Mouse (Mus musculus) heart, embryonic 14.5 days (tissue): ENCODE measurements around the gene 0610040J01Rik. TPM values are rescaled to one million over a fixed set of nuclear protein-coding genes. Genes with fewer than 3 reads are reported as not detected.

ENCODE experiments used
- ATAC-seq: fragments of 200-750 bp; cut with Nextera tagmentation; 2 replicates; pipeline ENCODE4 v1.8.0; 2017; ENCODE audit warnings: low read depth, moderate TSS enrichment; ENCODE audit not compliant: insufficient number of reproducible peaks, insufficient read depth, low FRiP score
- H3K27ac ChIP-seq, 2 experiments: fragments of 200-500 bp in 1 of 2; fragments of 300-500 bp in 1 of 2; sonication (generic) in 1 of 2; replicated peaks in 1 of 2; 2 replicates each; pipeline ENCODE4 v1.5.1; 2012 to 2014; ENCODE audit warnings: low read depth in 2 of 2, low read length in 2 of 2, control low read depth in 1 of 2, mild to moderate bottlenecking in 1 of 2, mixed read lengths in 1 of 2; ENCODE audit not compliant: control insufficient read depth in 1 of 2, insufficient read depth in 1 of 2
- H3K27me3 ChIP-seq: fragments of 300-500 bp; sonication (generic); 2 replicates; pipeline ENCODE4 v1.6.1; 2014; ENCODE audit warnings: mild to moderate bottlenecking, low read length, control low read depth; ENCODE audit not compliant: control insufficient read depth, insufficient read depth
- H3K36me3 ChIP-seq: fragments of 300-500 bp; sonication (generic); 2 replicates; pipeline ENCODE4 v1.6.1; 2014; ENCODE audit warnings: mild to moderate bottlenecking, control low read depth, low read length, mixed read lengths; ENCODE audit not compliant: control insufficient read depth, insufficient read depth
- H3K4me1 ChIP-seq, 2 experiments: fragments of 200-500 bp in 1 of 2; fragments of 300-500 bp in 1 of 2; sonication (generic) in 1 of 2; 2 replicates each; pipeline ENCODE4 v1.6.1; 2012 to 2014; ENCODE audit warnings: low read length in 2 of 2, control low read depth in 1 of 2, mixed read lengths in 1 of 2; ENCODE audit not compliant: control insufficient read depth in 2 of 2, insufficient read depth in 2 of 2
- H3K4me2 ChIP-seq: fragments of 300-500 bp; sonication (generic); 2 replicates; pipeline ENCODE4 v1.6.1; 2014; ENCODE audit warnings: mild to moderate bottlenecking, low read length
- H3K4me3 ChIP-seq, 2 experiments: fragments of 200-500 bp in 1 of 2; fragments of 300-500 bp in 1 of 2; sonication (generic) in 1 of 2; 2 replicates each; pipeline ENCODE4 v1.5.1; 2012 to 2014; ENCODE audit warnings: low read length in 2 of 2, mild to moderate bottlenecking in 2 of 2, control low read depth in 1 of 2, low read depth in 1 of 2, moderate library complexity in 1 of 2; ENCODE audit not compliant: control insufficient read depth in 1 of 2, insufficient read depth in 1 of 2
- H3K9ac ChIP-seq: fragments of 300-500 bp; sonication (generic); 2 replicates; pipeline ENCODE4 v1.6.1; 2014; ENCODE audit warnings: mild to moderate bottlenecking, low read length
- H3K9me3 ChIP-seq: fragments of 300-500 bp; sonication (generic); 2 replicates; pipeline ENCODE4 v1.6.1; 2016; ENCODE audit warnings: low read length, control low read depth; ENCODE audit not compliant: control insufficient read depth
- WGBS: fragments of 180-500 bp; shearing (Covaris S2); extraction: QIAGEN DNeasy Blood & Tissue Kit; methylation state at CpG from one replicate; pipeline ENCODE4 v1.1.7; 2014; 5-methylcytosine and 5-hydroxymethylcytosine counted together
- polyA plus RNA-seq: library from polyadenylated mRNA; unstranded; fragments of >200 nt; fragmentation: Nextera tagmentation; extraction: Ambion mirVana; gene quantifications from 2 replicates; pipeline ENCODE4 v1.2.1, GENCODE M21; 2014

0610040J01Rik gene
- polyA plus RNA-seq, 1 experiment from 2014 or later = 0.63 TPM

DNA sequence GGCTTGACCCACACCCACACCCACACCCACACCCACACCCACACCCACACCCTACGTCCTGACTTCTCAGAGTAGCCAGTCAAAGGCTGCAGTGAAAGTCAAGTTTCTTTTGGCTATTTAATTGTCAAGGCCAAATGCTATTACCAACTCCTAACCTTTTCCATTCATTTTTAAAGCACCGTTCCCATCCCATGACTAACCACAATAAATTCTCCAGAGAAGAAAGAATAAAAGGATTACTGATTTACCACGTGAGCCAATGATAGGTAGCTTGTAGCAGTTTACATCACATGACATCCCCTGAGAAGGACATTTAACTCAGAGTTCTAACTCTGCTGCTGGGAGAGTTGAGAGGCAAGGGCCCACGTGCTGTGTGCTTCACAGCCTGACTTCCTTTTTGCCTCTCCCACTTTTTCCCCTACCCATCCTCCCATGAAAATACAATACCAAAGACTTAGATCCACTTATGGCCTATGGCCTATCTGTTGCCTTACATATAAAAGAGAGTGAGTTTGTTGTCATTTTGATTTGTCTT lies 118.7 kb downstream of the 0610040J01Rik start:
- Histone ChIP-seq H3K27me3 (no peaks in the 10 kb centered on the region), H3K27ac (no peak overlapping the region), H3K4me1 (peaks cover 5 to 7% of the 10 kb centered on the region in 2 experiments; a peak in 3 of 4 replicates), H3K9ac (no peak overlapping the region), H3K4me2 (no peak overlapping the region), H3K4me3 (no peak overlapping the region), H3K36me3 (peaks cover 8% of the 10 kb centered on the region), H3K9me3 (peaks cover 10% of the 10 kb centered on the region; the same call in 1 of the 2 replicates)
- WGBS = 71% methylated on average over 4 of the region's 4 CpGs
- ATAC-seq = no peak

DNA sequence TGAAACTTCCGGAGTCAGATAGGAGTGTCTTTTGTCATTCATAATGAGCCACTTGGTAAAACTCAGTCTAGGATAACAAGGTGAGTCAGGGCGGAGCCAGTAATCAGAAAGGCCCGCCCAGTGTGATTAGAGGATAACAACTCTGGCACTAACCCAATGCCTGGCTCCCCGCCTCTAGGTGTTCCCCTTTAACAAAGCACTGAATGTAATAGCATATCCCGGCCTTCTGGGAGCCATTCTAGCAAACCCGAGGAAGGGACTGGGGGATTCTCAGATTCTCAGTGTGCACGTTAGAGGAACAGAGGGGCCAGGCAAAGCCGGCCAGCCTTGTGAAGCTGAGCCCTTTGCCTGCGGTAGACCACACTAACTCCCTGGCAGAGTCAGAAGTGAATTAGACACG lies 120.7 kb downstream of the 0610040J01Rik start:
- no peaks in the 10 kb centered on the region for H3K27me3 ChIP-seq
- H3K4me1 ChIP-seq = peaks cover 5 to 7% of the 10 kb centered on the region in 2 experiments; a peak in 3 of 4 replicates
- WGBS = 29% methylated on average over 10 of the region's 10 CpGs
- no peak overlapping the region for H3K9ac ChIP-seq
- 0 out of 2 replicates have a peak, but pooled peaks cover 4% of the 10 kb centered on the region for H3K9me3 ChIP-seq
- H3K4me3 ChIP-seq = no peak overlapping the region
- ATAC-seq = no peak
- H3K27ac ChIP-seq = no peak overlapping the region
- H3K36me3 ChIP-seq = peaks cover 3% of the 10 kb centered on the region; the same call in 1 of the 2 replicates
- H3K4me2 ChIP-seq = no peak overlapping the region

DNA sequence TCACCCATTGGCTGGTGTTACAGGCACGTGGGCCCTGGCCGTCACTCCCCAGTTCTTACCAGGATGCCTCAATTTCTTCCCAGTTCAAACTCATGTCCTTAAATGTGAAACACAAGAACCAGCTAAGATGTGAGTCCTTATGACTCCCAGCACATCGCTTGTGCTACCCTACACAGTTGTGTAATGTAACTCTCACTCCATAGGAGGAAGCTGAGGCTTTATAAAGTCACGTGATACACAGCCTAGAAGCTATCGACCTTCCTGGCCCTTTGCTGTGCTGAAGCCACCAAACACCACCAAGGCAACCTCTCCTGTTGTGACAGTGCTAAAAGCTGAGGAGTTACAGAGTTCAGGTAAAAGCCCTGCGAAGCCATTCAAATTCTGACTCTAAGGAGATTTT lies 123.4 kb downstream of the 0610040J01Rik start:
- H3K27ac ChIP-seq = no peak overlapping the region
- 80% methylated on average over 6 of the region's 6 CpGs for WGBS
- no peaks in the 10 kb centered on the region for H3K27me3 ChIP-seq
- no peaks in the 10 kb centered on the region for H3K36me3 ChIP-seq
- H3K4me3 ChIP-seq = no peak overlapping the region
- H3K9ac ChIP-seq = no peak overlapping the region
- no peak for ATAC-seq
- H3K4me1 ChIP-seq = peaks cover 5 to 7% of the 10 kb centered on the region in 2 experiments; a peak in 3 of 4 replicates
- no peaks in the 10 kb centered on the region for H3K9me3 ChIP-seq
- no peak overlapping the region for H3K4me2 ChIP-seq

DNA sequence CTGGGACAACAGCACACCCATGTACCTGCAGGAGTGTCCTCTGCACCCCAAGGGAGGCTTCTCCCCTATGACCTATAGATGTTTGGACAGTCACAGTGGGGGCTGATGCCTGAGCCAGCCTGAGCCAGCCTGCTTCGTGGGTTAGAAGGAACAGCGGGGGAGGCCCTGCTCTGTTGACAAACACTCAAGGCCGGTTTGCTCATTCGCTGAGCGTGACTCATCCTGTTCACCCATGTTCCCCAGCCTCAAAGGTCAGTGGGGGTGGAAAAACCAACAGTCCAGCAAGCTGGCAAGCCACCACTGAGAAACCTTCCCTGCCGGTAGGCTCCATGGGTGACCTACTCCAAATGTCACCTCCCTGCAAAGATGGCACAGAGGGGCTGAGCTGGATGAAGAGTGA lies 124.6 kb downstream of the 0610040J01Rik start:
- Histone ChIP-seq H3K27ac (no peak overlapping the region), H3K27me3 (no peaks in the 10 kb centered on the region), H3K4me2 (no peak overlapping the region), H3K9ac (no peak overlapping the region), H3K36me3 (no peaks in the 10 kb centered on the region), H3K4me3 (no peak overlapping the region), H3K9me3 (no peaks in the 10 kb centered on the region), H3K4me1 (peaks cover 5 to 7% of the 10 kb centered on the region in 2 experiments; a peak in 3 of 4 replicates)
- no peak for ATAC-seq
- WGBS = 49% methylated on average over 6 of the region's 6 CpGs

DNA sequence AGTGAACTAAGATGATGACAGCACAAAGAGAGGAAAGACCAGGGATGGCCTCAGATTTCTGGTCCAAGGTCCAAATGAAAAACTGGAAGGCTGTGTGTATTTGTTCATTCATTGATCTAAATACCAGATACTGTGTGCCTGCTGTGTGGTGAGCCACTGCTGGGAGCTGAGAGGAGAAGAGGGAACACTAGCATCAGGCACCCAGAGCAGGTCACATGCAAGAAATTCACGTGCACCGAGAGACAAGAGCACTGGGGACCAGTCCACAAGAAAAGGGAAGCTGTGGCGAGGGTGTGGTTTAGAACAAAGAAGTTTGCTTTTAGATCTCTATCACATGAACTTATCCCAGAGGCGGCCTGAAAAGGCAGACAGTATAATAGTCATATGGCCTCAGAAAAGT lies 126.4 kb downstream of the 0610040J01Rik start:
- no peaks in the 10 kb centered on the region for H3K36me3 ChIP-seq
- H3K4me1 ChIP-seq = no peaks in the 10 kb centered on the region
- H3K9me3 ChIP-seq = no peaks in the 10 kb centered on the region
- H3K4me2 ChIP-seq = no peak overlapping the region
- no peak overlapping the region for H3K27ac ChIP-seq
- no peak overlapping the region for H3K4me3 ChIP-seq
- no peak for ATAC-seq
- H3K9ac ChIP-seq = no peak overlapping the region
- no peaks in the 10 kb centered on the region for H3K27me3 ChIP-seq
- WGBS = 72% methylated on average over 4 of the region's 4 CpGs

DNA sequence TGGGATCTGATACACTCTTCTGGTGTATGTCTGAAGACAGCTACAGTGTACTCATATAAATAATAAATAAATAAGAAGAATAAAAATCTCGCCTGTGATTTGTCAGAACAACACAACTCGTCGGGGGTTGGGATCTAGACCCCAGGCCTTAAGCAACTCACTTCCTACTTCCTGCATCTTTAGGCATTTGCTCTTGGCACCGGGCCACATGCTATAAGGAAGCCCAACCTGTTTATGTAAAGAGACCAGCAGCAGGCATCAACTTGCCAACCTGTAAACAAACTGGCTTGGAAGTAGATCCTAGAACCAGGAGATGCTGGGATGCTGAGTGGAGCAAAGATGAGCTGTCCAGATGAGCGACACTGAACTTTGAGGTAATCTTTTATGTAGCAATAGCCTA lies 129.7 kb downstream of the 0610040J01Rik start:
- Histone ChIP-seq H3K4me1 (no peaks in the 10 kb centered on the region), H3K36me3 (no peaks in the 10 kb centered on the region), H3K4me3 (no peak overlapping the region), H3K9ac (no peak overlapping the region), H3K9me3 (no peaks in the 10 kb centered on the region), H3K4me2 (no peak overlapping the region), H3K27ac (no peak overlapping the region), H3K27me3 (no peaks in the 10 kb centered on the region)
- ATAC-seq = no peak
- WGBS = 62% methylated on average over 5 of the region's 5 CpGs

DNA sequence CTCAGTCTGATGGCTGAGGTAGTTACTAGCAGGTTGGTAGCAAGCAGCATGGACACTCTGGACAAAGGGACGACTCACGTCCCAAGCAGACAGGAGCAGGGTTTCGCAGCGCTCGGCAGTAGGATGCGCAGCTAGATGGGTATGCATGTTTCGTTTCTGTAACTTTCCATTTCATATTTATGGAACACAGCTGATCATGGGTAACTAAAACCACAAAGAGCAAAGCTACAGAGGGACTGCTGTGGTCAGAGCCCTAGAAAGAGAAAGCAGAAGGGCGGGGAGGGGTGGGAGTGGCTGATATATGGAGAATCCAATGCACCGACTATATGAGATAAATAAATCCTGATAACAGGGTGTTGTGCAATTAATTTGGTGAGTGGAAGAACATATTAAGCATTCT lies 131.1 kb downstream of the 0610040J01Rik start:
- no peak for ATAC-seq
- no peaks in the 10 kb centered on the region for H3K9me3 ChIP-seq
- H3K4me1 ChIP-seq = peaks cover under 1 to 2% of the 10 kb centered on the region in 2 experiments; a peak in 1 of 4 replicates
- 83% methylated on average over 9 of the region's 9 CpGs for WGBS
- H3K9ac ChIP-seq = no peak overlapping the region
- no peaks in the 10 kb centered on the region for H3K36me3 ChIP-seq
- H3K4me2 ChIP-seq = no peak overlapping the region
- no peaks in the 10 kb centered on the region for H3K27me3 ChIP-seq
- no peak overlapping the region for H3K4me3 ChIP-seq
- H3K27ac ChIP-seq = no peak overlapping the region

DNA sequence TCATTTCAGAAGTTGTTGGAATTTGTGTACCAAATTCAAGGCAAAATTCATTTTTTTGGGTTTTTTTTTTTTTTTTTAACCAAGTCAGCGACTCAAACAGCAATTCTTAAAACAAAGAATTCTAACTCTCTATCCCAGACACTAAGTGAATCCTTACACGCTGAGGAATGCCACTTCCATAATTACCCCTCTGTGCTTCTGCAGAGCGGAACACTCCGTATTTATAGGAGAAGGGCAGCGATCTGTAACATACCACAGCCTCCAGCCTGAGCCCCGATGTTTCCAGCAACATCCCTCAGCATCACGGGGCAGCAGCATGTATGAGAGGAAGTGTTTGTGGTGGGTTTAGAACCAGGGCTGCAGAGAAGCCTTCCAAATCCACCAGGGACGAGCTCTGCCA lies 135.4 kb downstream of the 0610040J01Rik start:
- Histone ChIP-seq H3K9ac (no peak overlapping the region), H3K9me3 (no peaks in the 10 kb centered on the region), H3K4me1 (peaks cover 9% of the 10 kb centered on the region in 2 experiments; a peak in 3 of 4 replicates), H3K4me3 (no peak overlapping the region), H3K36me3 (no peaks in the 10 kb centered on the region), H3K27me3 (no peaks in the 10 kb centered on the region), H3K27ac (no peak overlapping the region), H3K4me2 (no peak overlapping the region)
- ATAC-seq = no peak
- 82% methylated on average over 8 of the region's 8 CpGs for WGBS
